Mouse (Mus musculus) limb, embryonic 13.5 days (tissue): Measurements from ENCODE around the gene Gm21761. TPM values are rescaled to one million over a fixed set of nuclear protein-coding genes. Genes with fewer than 3 reads are reported as not detected.
"Not testable (repeated sequence)": the region's sequence is repeated elsewhere in the genome, so short reads cannot be mapped to it uniquely, and the experiment has no call there.

Source experiments
- ATAC-seq: fragments of 200-750 bp; cut with Nextera tagmentation; 2 replicates; pipeline ENCODE4 v1.8.0; 2017; ENCODE audit warnings: low read depth, moderate number of reproducible peaks, moderate TSS enrichment; ENCODE audit not compliant: low FRiP score
- H3K27ac ChIP-seq: fragments of 300-500 bp; sonication (generic); 2 replicates; pipeline ENCODE4 v1.5.1; 2015; ENCODE audit warnings: inconsistent platforms, mild to moderate bottlenecking, moderate library complexity
- H3K27me3 ChIP-seq: fragments of 300-500 bp; sonication (generic); 2 replicates; pipeline ENCODE4 v1.6.1; 2015; ENCODE audit warnings: mild to moderate bottlenecking, inconsistent platforms
- H3K36me3 ChIP-seq: fragments of 300-500 bp; sonication (generic); 2 replicates; pipeline ENCODE4 v1.6.1; 2015; ENCODE audit warnings: inconsistent platforms, mild to moderate bottlenecking, moderate library complexity
- H3K4me1 ChIP-seq: fragments of 300-500 bp; sonication (generic); 2 replicates; pipeline ENCODE4 v1.6.1; 2015; ENCODE audit warnings: inconsistent platforms
- H3K4me2 ChIP-seq: fragments of 300-500 bp; sonication (generic); replicated peaks from 2 replicates; pipeline ENCODE4 v1.6.1; 2015; ENCODE audit warnings: inconsistent platforms, mild to moderate bottlenecking, moderate library complexity
- H3K4me3 ChIP-seq: fragments of 300-500 bp; sonication (generic); 2 replicates; pipeline ENCODE4 v1.5.1; 2015; ENCODE audit warnings: moderate library complexity, mild to moderate bottlenecking, inconsistent platforms
- H3K9ac ChIP-seq: fragments of 300-500 bp; sonication (generic); 2 replicates; pipeline ENCODE4 v1.6.1; 2015; ENCODE audit warnings: mild to moderate bottlenecking, inconsistent platforms
- H3K9me3 ChIP-seq: fragments of 300-500 bp; sonication (generic); 2 replicates; pipeline ENCODE4 v1.6.1; 2016; ENCODE audit warnings: inconsistent platforms
- WGBS: fragments of 180-500 bp; shearing (Covaris S2); methylation state at CpG from one replicate; pipeline ENCODE4 v1.1.7; 2015; 5-methylcytosine and 5-hydroxymethylcytosine counted together
- polyA plus RNA-seq: library from polyadenylated mRNA; unstranded; fragments of >200 nt; fragmentation: Nextera tagmentation; extraction: Ambion mirVana; gene quantifications from 2 replicates; pipeline ENCODE4 v1.2.1, GENCODE M21; 2015

Gm21761 gene
- not detected in 2 replicates for polyA plus RNA-seq

GRCm38 (mm10) chr13:119929172-119929571 lies at the start of gene Gm21761:
Gene Gm21761, minus strand, starts transcription at chr13:119929272.
- H3K27ac ChIP-seq, H3K36me3 ChIP-seq, H3K4me2 ChIP-seq, H3K4me3 ChIP-seq, H3K27me3 ChIP-seq, H3K9me3 ChIP-seq, H3K4me1 ChIP-seq, H3K9ac ChIP-seq, ATAC-seq: not testable (repeated sequence)
- 87% methylated on average over 2 of the region's 5 CpGs for WGBS

DNA sequence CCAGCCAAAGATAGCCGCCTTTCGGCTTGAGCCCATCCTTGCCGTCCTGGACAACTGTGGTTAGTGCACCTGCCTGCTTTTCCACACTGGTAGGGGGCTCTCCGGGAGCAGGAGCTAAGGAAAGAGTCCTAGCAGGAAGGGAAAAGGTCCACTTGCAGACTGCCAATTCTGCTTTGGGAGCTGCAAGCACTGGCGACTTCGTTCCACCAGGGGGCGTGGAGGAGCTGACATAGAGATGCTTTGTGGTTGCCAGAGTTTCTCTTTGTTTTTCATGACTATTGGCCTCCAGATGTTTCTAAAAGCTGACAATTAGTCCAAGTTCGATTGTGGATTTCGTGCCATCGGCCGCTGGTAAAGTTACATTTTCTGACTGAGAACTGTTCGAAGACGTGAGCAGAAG lies 40.1 kb upstream of the Gm21761 start:
- ATAC-seq, H3K9me3 ChIP-seq, H3K27me3 ChIP-seq, H3K4me2 ChIP-seq, H3K4me3 ChIP-seq, H3K36me3 ChIP-seq, H3K27ac ChIP-seq, H3K4me1 ChIP-seq, H3K9ac ChIP-seq: not testable (repeated sequence)
- WGBS = no CpG with 5 or more reads among the region's 13 CpGs

DNA sequence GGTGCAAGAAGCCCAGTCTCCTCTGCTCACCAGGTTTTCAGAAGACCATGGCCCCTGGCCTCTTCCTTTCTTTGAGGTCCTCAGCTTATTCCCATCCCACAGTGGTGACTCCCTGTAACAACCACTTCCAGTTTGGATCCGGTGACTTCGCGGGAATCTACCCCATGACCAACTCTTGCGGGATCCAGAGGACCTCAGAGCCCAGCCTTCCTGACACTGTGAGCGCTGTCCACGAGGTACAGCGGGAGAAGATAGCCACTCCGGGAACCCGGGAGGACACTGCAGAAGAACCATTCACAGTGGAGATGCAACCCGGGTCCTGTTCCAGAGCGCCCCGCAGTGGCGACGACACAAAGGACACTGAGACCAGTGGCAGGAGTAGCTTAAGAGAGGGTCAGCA lies 39.1 kb upstream of the Gm21761 start:
- H3K36me3 ChIP-seq, H3K9me3 ChIP-seq, H3K27ac ChIP-seq, H3K27me3 ChIP-seq, ATAC-seq, H3K4me1 ChIP-seq, H3K4me2 ChIP-seq, H3K9ac ChIP-seq, H3K4me3 ChIP-seq: not testable (repeated sequence)
- no CpG with 5 or more reads among the region's 14 CpGs for WGBS

DNA sequence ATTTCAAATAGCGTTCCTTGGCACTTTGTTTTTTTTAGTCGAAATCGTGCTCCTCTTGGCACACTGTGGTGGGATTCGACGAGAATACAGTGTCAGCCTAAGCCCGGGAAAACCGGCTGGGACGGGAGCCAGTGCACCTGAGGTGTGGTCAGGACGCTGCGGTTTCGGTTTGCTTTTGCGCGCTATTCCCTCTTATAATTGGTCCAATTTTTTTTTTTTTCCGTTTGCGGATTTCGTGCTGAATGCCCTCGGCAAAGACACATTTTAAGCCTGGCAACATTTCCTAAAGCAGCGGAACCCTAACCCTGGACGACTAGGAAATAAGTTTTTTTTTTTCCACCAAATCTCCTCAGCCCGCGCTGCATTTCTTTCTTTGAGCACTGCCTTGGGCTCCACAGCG lies 36.9 kb upstream of the Gm21761 start:
- not testable (repeated sequence) for ATAC-seq

GRCm38 (mm10) chr13:119965302-119965952 lies 36.4 kb upstream of the Gm21761 start:
- ATAC-seq = peak; percentile 57; the same call in 1 of the 2 replicates
- H3K27me3 ChIP-seq, H3K9ac ChIP-seq, H3K36me3 ChIP-seq, H3K9me3 ChIP-seq, H3K27ac ChIP-seq, H3K4me1 ChIP-seq: not testable (repeated sequence)
- Histone ChIP-seq H3K4me3 (0 out of 2 replicates have a peak overlapping the region, but pooled peaks have one; percentile 20), H3K4me2 (peak overlapping the region; percentile 46)
- whole genome bisulfite sequencing = under 1% methylated on average over 14 of the region's 34 CpGs

More for the DNA sequence above, 36.9 kb upstream of the Gm21761 start:
- not testable (repeated sequence) for H3K27ac ChIP-seq, H3K36me3 ChIP-seq, H3K9ac ChIP-seq, H3K9me3 ChIP-seq, H3K27me3 ChIP-seq, H3K4me1 ChIP-seq
- WGBS = under 1% methylated on average over 21 of the region's 22 CpGs
- peak overlapping the region; percentile 20 for H3K4me3 ChIP-seq
- H3K4me2 ChIP-seq = peak overlapping the region; percentile 46

DNA sequence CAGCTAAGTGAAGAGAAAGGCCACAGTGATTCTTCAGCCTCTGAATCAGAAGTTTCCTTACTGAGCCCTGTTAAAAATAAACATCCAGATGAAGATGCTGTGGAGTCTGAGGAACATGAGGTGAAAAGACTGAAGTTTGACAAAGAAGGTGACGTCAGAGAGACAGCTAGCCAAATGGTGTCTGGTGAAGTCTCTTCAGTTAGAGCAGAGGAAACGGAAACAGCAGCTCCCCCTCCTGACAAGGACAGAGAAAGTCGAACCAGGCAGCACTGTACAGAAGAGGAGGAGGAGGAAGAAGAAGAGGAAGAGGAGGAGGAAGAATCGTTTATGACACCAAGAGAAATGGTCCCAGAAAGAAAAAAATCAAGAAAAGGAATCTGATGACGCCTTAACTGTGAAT lies 33.8 kb upstream of the Gm21761 start:
- not testable (repeated sequence) for H3K4me3 ChIP-seq, H3K9ac ChIP-seq, H3K4me2 ChIP-seq, H3K9me3 ChIP-seq, H3K36me3 ChIP-seq, H3K27ac ChIP-seq, ATAC-seq, H3K27me3 ChIP-seq, H3K4me1 ChIP-seq
- WGBS = no CpG with 5 or more reads among the region's 5 CpGs

DNA sequence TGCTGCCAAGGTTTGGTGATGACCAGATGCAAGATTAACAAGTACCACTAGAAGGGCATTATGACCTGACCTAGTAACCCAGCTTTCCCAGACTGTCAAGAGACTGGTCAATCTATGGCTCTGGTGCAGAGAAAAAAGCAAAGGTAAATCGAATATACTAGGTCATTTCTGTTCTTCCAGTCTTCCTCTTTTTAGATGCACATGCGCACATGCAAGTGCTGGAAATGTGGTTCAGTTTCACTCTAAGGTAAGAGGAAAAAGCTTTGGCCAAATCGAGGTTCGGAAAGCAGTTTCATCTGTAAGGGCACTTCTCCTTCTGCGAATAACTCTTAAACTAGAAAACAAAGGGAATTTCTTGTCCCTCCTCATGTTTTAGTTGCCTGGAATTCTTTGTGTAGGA lies 26.5 kb upstream of the Gm21761 start:
- not testable (repeated sequence) for H3K4me2 ChIP-seq, H3K27ac ChIP-seq, H3K27me3 ChIP-seq, H3K9me3 ChIP-seq, H3K36me3 ChIP-seq, ATAC-seq, H3K4me3 ChIP-seq, H3K9ac ChIP-seq, H3K4me1 ChIP-seq
- no CpG with 5 or more reads among the region's 5 CpGs for WGBS

DNA sequence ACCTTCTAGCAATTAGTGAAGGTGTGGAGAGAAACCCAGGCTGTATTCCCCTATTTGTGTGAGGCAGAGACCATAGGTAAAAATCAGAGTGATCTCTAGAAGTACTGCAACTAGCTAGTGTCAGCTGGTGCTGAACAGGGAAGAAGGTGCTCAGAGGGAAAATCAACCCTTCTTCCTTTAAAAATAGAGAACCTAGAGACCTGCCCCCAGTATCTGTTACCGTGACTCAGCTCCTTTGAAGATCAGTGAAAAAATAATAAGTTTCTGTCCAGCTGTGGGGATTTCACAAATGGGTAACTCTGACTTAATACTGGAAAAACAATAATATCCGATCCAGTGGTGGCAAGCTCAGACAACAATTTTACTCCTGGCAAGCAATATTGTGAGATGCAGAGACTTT lies 26.0 kb upstream of the Gm21761 start:
- H3K27me3 ChIP-seq, ATAC-seq, H3K36me3 ChIP-seq, H3K4me3 ChIP-seq, H3K9me3 ChIP-seq, H3K27ac ChIP-seq, H3K4me1 ChIP-seq, H3K9ac ChIP-seq, H3K4me2 ChIP-seq: not testable (repeated sequence)
- 86% methylated on average over 2 of the region's 2 CpGs for WGBS

DNA sequence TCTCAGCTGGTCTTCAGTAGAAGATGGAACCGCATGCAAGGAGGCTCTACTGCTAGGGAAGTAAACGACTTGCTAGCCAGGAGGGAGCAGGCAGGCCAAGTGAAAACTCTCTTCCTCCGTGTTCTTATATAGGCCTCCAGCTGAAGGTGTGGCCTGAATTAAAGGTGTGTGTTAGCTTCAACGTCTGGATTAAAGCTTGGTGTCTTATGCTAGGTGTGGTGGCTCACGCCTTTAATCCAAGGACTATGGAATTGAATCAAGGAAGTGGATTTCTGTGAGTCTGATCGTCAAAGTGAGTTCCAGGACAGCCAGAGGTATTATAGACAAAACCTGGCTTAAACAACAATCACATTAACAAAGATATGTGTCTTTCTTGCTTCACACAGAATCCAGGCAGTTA lies 21.6 kb upstream of the Gm21761 start, which contains the start of gene B020031M17Rik:
Gene B020031M17Rik, minus strand, starts transcription at position 101 of the 400 bp plus-strand sequence.
- not testable (repeated sequence) for H3K27me3 ChIP-seq

DNA sequence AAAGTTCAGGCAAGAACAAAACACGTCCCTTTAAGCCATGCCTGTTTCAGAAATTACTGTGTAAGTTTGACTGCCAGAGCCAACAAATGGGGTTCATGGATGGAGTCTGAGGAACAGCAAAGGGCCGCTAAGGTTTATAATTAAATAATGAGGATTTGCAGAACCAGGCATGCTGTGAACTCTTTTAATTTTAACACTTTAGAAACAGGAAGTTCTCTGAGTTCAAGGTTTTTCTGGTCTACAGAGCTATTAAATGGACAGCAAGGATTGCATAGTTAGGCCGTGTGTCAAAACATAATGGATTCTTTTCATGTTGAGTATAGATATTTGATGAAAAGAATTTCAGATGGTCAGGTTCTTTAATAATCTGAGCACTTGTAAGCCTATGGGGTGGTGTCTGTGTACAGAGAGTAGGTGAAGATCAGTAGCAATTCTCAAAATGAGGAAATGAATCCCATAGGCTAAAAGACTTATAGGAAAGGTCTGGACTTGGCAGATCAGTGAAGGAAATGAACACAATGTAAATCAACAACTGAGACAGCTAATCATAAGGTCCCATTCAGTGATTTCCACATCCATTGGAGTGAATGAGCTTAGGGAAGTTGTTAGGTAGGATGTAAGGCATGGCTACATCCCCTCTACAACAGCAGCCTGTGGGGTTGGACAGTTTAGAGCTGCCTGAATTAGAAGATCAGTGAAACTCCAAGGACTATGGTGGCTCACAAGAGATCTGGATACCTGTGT lies 4.3 kb downstream of the Gm21761 start:
- not testable (repeated sequence) for H3K9ac ChIP-seq, H3K9me3 ChIP-seq, H3K27me3 ChIP-seq, H3K4me2 ChIP-seq, H3K4me3 ChIP-seq, H3K36me3 ChIP-seq, H3K27ac ChIP-seq, H3K4me1 ChIP-seq, ATAC-seq
- WGBS = 73% methylated on average over 2 of the region's 3 CpGs

More for the DNA sequence above, 21.6 kb upstream of the Gm21761 start, which contains the start of gene B020031M17Rik:
- ATAC-seq, H3K36me3 ChIP-seq, H3K4me3 ChIP-seq, H3K4me1 ChIP-seq, H3K9me3 ChIP-seq, H3K4me2 ChIP-seq, H3K9ac ChIP-seq, H3K27ac ChIP-seq: not testable (repeated sequence)
- 73% methylated on average over 4 of the region's 6 CpGs for WGBS

GRCm38 (mm10) chr13:119916966-119917722 lies 11.9 kb downstream of the Gm21761 start:
- H3K9me3 ChIP-seq, H3K4me1 ChIP-seq, H3K4me3 ChIP-seq, ATAC-seq, H3K4me2 ChIP-seq, H3K27me3 ChIP-seq, H3K9ac ChIP-seq, H3K27ac ChIP-seq, H3K36me3 ChIP-seq: not testable (repeated sequence)
- WGBS = 71% methylated on average over 4 of the region's 5 CpGs

- WGBS = 69% methylated on average over 2 of the region's 2 CpGs
- not testable (repeated sequence) for ATAC-seq, H3K9me3 ChIP-seq, H3K4me3 ChIP-seq, H3K27ac ChIP-seq, H3K9ac ChIP-seq, H3K4me2 ChIP-seq, H3K27me3 ChIP-seq, H3K36me3 ChIP-seq, H3K4me1 ChIP-seq
Measured at GRCm38 (mm10) chr13:119916449-119916848, 12.6 kb downstream of the Gm21761 start.
